ENCODE assay signal across 8 mouse cellular contexts in the genomic region with DNA sequence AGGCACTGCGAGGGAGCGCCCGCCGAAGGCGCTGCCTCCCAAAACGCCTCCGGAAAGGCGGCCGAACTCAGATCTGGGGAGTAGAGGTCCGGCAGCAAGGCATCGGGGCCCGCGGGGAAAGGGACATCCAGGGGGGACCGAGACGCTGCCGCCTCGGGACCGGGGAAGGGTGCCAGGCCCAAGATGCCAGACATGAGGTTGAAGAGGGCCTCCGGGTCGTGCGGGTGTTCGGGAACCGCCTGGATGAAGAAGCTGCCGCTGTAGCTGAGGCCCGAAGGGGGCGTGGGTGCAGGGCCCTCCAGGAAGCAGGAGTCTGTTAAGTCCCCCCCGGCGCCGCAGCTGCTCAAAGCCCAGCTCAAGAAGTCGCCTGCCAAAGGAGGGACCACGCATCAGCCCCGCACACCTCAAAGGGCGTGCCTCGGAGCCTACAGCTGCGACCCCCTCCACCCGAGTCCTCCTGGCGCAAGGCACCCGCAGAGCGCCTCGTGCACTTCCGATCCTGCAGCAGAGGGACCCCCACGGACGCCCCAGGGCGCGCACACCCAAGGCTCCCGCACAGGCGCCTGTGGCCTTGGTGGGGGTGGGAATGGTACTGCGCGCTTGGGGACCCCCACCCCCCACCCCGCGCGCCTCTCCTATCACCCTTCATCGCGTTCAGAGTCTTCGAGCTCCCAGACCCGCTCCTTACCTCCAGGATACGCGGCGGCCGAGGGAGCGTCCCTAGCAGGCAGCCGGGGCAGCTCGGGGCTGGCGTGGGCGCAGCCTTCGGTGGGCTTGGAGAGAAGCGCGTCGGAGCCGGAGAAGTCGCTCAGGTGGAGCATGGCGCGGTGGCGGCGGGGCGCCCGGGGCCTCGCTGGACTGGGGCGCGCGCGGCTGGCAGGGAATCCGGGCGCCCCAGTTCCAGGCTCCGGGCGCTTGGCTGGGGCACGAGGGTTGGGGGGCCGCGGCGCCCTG. TPM values are rescaled to one million over a fixed set of nuclear protein-coding genes. Genes with fewer than 3 reads are reported as not detected.
A peak's percentile ranks its signal among the peaks of the same experiment; 100 is the strongest.
DNase-seq lines count a peak whose midpoint lies in the region; ATAC-seq and TF ChIP-seq lines count a peak whose summit lies in the region.

No protein-coding gene starts in this region.

- H3K4me3 ChIP-seq in lung, embryonic 14.5 days (ENCODE audit: low read depth, low read length): peak overlapping the region; percentile 40
- H3K4me3 ChIP-seq in forebrain, postnatal 0 days (ENCODE audit: low read depth, low read length): peak overlapping the region; percentile 48
- peak overlapping the region; percentile 38 for H3K4me3 ChIP-seq in limb, embryonic 14.5 days (replicated peaks; ENCODE audit: low read length)

- no peak for DNase-seq in lung, embryonic 14.5 days
- DNase-seq in lung, postnatal 14 days: no peak
- DNase-seq in cerebellum, adult 9-11 months: peak; percentile 71
- DNase-seq in forebrain, postnatal 0 days: no peak
- no peak for DNase-seq in limb, embryonic 14.5 days (ENCODE audit: low spot score)
- peak; percentile 64 to 65 for DNase-seq in right cerebral cortex, postnatal 10 days (ENCODE audit: low spot score in 2 of 2)
- no peak for DNase-seq in adrenal gland, adult 18-20 months (ENCODE audit: low spot score in 2 of 2)
- no peak for DNase-seq in thymus, postnatal 14 days

- no peaks in the 10 kb centered on the region for H3K36me3 ChIP-seq in lung, embryonic 14.5 days (ENCODE audit: insufficient read depth)
- no peaks in the 10 kb centered on the region for H3K36me3 ChIP-seq in forebrain, postnatal 0 days (ENCODE audit: insufficient read depth)
- no peaks in the 10 kb centered on the region for H3K36me3 ChIP-seq in limb, embryonic 14.5 days (ENCODE audit: control insufficient read depth, insufficient read depth, low read length)

- H3K4me2 ChIP-seq in lung, embryonic 14.5 days: peak overlapping the region; percentile 74
- H3K4me2 ChIP-seq in forebrain, postnatal 0 days (ENCODE audit: low read depth): peak overlapping the region; percentile 87
- peak overlapping the region; percentile 73 for H3K4me2 ChIP-seq in limb, embryonic 14.5 days (replicated peaks; ENCODE audit: low read depth, low read length, severe bottlenecking)

- H3K4me1 ChIP-seq in lung, embryonic 14.5 days (ENCODE audit: insufficient read depth): no peaks in the 10 kb centered on the region
- H3K4me1 ChIP-seq in forebrain, postnatal 0 days (ENCODE audit: insufficient read depth): 0 out of 2 replicates have a peak, but pooled peaks cover under 1% of the 10 kb centered on the region
- peaks cover 23% of the 10 kb centered on the region for H3K4me1 ChIP-seq in limb, embryonic 14.5 days (ENCODE audit: control insufficient read depth, insufficient read depth, low read length)

- H3K9ac ChIP-seq in lung, embryonic 14.5 days: no peak overlapping the region
- H3K9ac ChIP-seq in forebrain, postnatal 0 days: peak overlapping the region; percentile 28; the same call in 1 of the 2 replicates
- H3K9ac ChIP-seq in limb, embryonic 14.5 days (ENCODE audit: low read depth, low read length, severe bottlenecking): no peak overlapping the region

- TF ChIP-seq POLR2A in limb, embryonic 14.5 days (IDR thresholded peaks at IDR 0.05; ENCODE audit: borderline replicate concordance, extremely low read depth, insufficient read depth, insufficient read length): no peak

- no peaks in the 10 kb centered on the region for H3K9me3 ChIP-seq in lung, embryonic 14.5 days (ENCODE audit: low read depth, low read length)
- H3K9me3 ChIP-seq in forebrain, postnatal 0 days (ENCODE audit: low read length): no peaks in the 10 kb centered on the region
- no peaks in the 10 kb centered on the region for H3K9me3 ChIP-seq in limb, embryonic 14.5 days (ENCODE audit: control insufficient read depth, low read length)

- WGBS in lung, embryonic 14.5 days: under 1% methylated on average over 70 of the region's 90 CpGs
- 2% methylated on average over 80 of the region's 90 CpGs for WGBS in forebrain, postnatal 0 days
- WGBS in limb, embryonic 14.5 days: under 1% methylated on average over 47 of the region's 90 CpGs

- H3K27me3 ChIP-seq in lung, embryonic 14.5 days (ENCODE audit: insufficient read depth, low read length): peaks cover 75% of the 10 kb centered on the region
- peaks cover 52% of the 10 kb centered on the region for H3K27me3 ChIP-seq in forebrain, postnatal 0 days (ENCODE audit: insufficient read depth, low read length)
- peaks cover 67% of the 10 kb centered on the region for H3K27me3 ChIP-seq in limb, embryonic 14.5 days (ENCODE audit: control insufficient read depth, insufficient read depth, low read length)

- no peak for TF ChIP-seq CTCF in lung, embryonic 14.5 days (IDR thresholded peaks at IDR 0.05; ENCODE audit: low read depth)
- no peak for TF ChIP-seq CTCF in forebrain, postnatal 0 days (IDR thresholded peaks at IDR 0.05; ENCODE audit: low read depth)

- ATAC-seq in lung, embryonic 14.5 days (ENCODE audit: insufficient read depth): peak; percentile 55
- ATAC-seq in forebrain, postnatal 0 days: peak; percentile 29
- peak; percentile 19; the same call in 1 of the 2 replicates for ATAC-seq in limb, embryonic 14.5 days (ENCODE audit: low FRiP score, low read depth)

- H3K27ac ChIP-seq in lung, embryonic 14.5 days (ENCODE audit: low read depth): no peak overlapping the region
- H3K27ac ChIP-seq in forebrain, postnatal 0 days (ENCODE audit: low read depth, low read length): no peak overlapping the region
- no peak overlapping the region for H3K27ac ChIP-seq in limb, embryonic 14.5 days (replicated peaks; ENCODE audit: low read depth, low read length)

RNA-seq across cellular contexts. Expression of a gene that starts 0.5 kb away (rescaled TPM):
- not detected in 2 replicates for polyA plus RNA-seq in lung, embryonic 14.5 days (2014; fragmentation: Nextera tagmentation; extraction: Ambion mirVana)
- total RNA-seq in forebrain, postnatal 0 days (2014; rRNA removed): 1.3 and 1.7 TPM in 2 replicates
- 1.9 and 2.0 TPM in 2 replicates for polyA plus RNA-seq in forebrain, postnatal 0 days (2015; fragmentation: Nextera tagmentation; extraction: Ambion mirVana)
- polyA plus RNA-seq in limb, embryonic 14.5 days (2012; rRNA removed): 0.05 and 0.08 TPM in 2 replicates
- not detected in 2 replicates for polyA plus RNA-seq in limb, embryonic 14.5 days (2014; fragmentation: Nextera tagmentation; extraction: Ambion mirVana)
- not detected for total RNA-seq in adrenal gland, adult 18-20 months (2021)

RNA-seq across cellular contexts. Expression of a gene that starts 10.1 kb away (rescaled TPM):
- polyA plus RNA-seq in lung, embryonic 14.5 days (2014; fragmentation: Nextera tagmentation; extraction: Ambion mirVana): 0.15 and 0.29 TPM in 2 replicates
- total RNA-seq in forebrain, postnatal 0 days (2014; rRNA removed): 42.5 and 46.7 TPM in 2 replicates
- 8.4 and 11.9 TPM in 2 replicates for polyA plus RNA-seq in forebrain, postnatal 0 days (2015; fragmentation: Nextera tagmentation; extraction: Ambion mirVana)
- 1.7 and 2.5 TPM in 2 replicates for polyA plus RNA-seq in limb, embryonic 14.5 days (2012; rRNA removed)
- 0.45 and 0.48 TPM in 2 replicates for polyA plus RNA-seq in limb, embryonic 14.5 days (2014; fragmentation: Nextera tagmentation; extraction: Ambion mirVana)
- total RNA-seq in adrenal gland, adult 18-20 months (2021): under 1 TPM; 0.56 to 0.58 TPM

Comparison
In these comparisons a context has a peak if more than half of its experiments do, and no peak if none do; other contexts are left out.
1. DNase-seq: peak in cerebellum, adult 9-11 months (single experiment) and right cerebral cortex, postnatal 10 days (2 of 2); none in lung, embryonic 14.5 days (single experiment), lung, postnatal 14 days (single experiment), forebrain, postnatal 0 days (single experiment), limb, embryonic 14.5 days (single experiment), adrenal gland, adult 18-20 months (0 of 2) and thymus, postnatal 14 days (single experiment).
2. Peak in every context shown above with its lines, with median percentiles within 50 percentile points of each other: ATAC-seq, H3K4me2 ChIP-seq and H3K4me3 ChIP-seq.